Mouse (Mus musculus): ENCODE measurements around the gene Fbxo9.
A peak's percentile ranks its signal among the peaks of the same experiment; 100 is the strongest.
"Not testable (repeated sequence)": the region's sequence is repeated elsewhere in the genome, so short reads cannot be mapped to it uniquely, and the experiment has no call there.

Fbxo9 gene

DNA sequence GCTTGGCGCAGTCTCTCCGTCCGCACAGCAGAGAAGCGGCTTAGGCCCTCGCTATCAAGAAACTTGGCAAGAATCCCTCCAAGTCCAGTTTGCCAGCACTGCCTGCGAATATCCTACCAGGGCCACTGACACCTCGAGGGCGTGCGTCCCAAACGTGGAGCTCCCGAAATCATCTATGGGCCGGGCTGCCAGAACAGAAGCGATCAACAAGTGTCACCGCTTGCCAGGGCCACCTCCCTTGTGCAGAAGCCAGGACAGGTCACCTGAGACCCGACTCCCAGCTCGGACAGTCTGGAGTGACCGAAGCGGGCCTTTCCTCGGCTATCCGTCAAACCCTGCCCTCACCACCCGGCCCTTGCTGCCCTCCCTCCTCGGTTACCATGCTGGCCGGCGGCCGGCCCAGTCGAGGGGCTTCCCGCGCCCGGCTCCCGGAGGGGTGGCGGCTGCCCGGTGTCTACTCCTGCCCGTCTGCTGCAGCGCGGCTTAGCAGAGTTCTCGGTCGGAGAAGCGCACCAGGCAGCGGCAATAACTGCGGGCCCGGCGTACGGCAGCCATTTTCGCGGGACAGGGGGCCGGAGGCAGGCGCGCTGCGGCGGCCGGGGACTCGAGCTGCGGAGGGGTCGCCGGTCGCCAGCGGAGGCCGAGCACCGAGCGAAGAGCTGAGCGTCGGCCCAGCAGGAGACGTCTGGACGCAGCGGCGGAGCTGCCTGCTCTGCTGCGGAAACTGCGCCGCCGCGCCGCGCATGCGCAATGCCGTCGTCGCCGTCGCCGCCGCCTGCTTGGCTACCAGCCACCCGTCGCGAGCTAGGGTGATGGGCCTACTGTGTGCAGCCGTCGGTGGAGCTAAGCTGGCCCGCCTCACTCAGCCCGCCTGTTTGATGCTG lies 711 bp downstream of the Fbxo9 start:
- peak; percentile 92 for DNase-seq

DNA sequence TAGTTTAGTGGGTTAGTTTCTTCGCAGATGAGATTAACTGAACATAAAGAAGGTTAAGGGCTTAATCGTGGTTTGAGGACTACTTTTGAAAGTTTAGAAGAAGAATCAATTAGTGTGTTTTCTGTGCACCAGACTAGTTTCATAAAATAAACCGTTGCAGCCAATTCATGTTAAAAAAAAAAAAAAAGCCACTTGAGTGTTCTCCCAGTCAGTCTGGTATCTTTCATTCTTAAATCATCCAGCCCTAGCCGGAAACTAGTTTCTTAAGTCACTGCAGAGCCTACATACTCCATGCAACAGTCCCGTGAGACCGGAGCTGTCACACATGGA lies 1.3 kb downstream of the Fbxo9 start:
- no peak for DNase-seq

GRCm38 (mm10) chr9:78106821-78107220 lies 2.0 kb downstream of the Fbxo9 start:
- peak; percentile 78 for DNase-seq

GRCm38 (mm10) chr9:78105501-78105932 lies 3.3 kb downstream of the Fbxo9 start:
- peak; percentile 80 for DNase-seq

- DNase-seq: peak; percentile 60
These were observed 3.9 kb downstream of the Fbxo9 start for GRCm38 (mm10) chr9:78104973-78105372.

GRCm38 (mm10) chr9:78103965-78104560 lies 4.8 kb downstream of the Fbxo9 start:
- DNase-seq: no peak

GRCm38 (mm10) chr9:78101431-78101830 lies 7.4 kb downstream of the Fbxo9 start:
- no peak for DNase-seq

GRCm38 (mm10) chr9:78100956-78101355 lies 7.9 kb downstream of the Fbxo9 start:
- no peak for DNase-seq

- peak; percentile 33 for DNase-seq
These were observed 12.5 kb downstream of the Fbxo9 start for GRCm38 (mm10) chr9:78096376-78096775.

DNA sequence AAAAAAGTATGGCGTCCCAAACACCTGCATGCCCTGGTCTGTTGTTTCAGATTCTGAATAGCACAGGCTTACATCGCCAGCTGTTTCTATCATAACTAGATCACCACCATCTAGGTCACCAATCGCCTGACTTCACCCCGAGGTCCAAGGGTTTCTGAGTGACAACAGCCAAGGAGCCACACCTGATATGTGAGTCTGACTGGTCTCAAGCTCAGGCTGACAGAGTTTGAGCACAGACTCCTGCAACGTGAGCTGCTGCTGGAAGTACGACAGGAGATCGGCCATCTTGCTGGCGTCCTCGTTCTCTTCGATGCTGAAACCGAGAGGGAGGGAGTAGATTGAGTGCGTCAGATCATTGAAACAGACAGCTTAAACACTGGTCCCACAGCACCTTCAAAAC lies 13.2 kb downstream of the Fbxo9 start:
- no peak for DNase-seq

DNA sequence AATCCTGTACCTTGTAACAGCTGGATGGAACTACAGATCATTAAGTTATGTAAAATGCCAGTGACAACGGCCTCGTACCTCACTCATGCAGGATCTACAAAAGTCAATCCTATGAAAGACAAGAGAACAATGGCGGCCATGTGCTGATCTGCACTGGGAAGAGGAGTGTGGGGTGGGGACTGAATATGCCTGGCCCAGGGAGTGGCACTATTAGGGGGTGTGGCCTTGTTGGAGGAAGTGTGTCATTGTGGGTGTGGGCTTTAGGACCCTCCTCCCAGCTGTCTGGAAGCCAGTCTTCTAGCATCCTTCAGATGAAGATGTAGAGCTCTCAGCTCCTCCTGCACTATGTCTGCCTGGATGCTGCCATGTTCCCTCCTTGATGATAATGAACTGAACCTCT lies 18.3 kb downstream of the Fbxo9 start:
- DNase-seq: no peak

- no peak for DNase-seq
These were observed 19.0 kb downstream of the Fbxo9 start for GRCm38 (mm10) chr9:78089906-78090305.

GRCm38 (mm10) chr9:78088971-78089370 lies 19.9 kb downstream of the Fbxo9 start:
- DNase-seq: no peak

DNA sequence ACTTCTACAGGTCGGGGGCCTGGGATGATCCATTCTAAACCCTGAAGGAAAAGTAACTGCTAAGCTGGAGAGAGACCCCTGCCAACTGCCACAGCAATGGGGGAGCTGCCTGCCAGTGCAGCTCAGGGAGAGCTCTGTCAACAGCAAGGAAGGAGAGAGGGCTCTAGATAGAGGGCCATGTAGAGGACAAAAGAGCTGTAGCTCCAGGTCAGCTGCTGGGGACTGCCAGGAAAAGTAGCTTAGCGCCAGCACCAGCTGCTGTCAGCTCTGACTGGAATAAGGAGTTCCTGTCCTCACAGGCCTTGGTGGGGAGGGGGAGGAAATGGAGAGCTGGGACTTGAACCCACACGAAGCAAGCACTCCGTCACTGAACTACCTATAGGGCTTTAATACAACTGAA lies 20.3 kb downstream of the Fbxo9 start:
- no peak for DNase-seq

GRCm38 (mm10) chr9:78087751-78088150 lies 21.1 kb downstream of the Fbxo9 start:
- no peak for DNase-seq

GRCm38 (mm10) chr9:78085722-78086287 lies 23.1 kb downstream of the Fbxo9 start:
- DNase-seq: no peak

GRCm38 (mm10) chr9:78084341-78084740 lies 24.5 kb downstream of the Fbxo9 start:
- DNase-seq: no peak

DNA sequence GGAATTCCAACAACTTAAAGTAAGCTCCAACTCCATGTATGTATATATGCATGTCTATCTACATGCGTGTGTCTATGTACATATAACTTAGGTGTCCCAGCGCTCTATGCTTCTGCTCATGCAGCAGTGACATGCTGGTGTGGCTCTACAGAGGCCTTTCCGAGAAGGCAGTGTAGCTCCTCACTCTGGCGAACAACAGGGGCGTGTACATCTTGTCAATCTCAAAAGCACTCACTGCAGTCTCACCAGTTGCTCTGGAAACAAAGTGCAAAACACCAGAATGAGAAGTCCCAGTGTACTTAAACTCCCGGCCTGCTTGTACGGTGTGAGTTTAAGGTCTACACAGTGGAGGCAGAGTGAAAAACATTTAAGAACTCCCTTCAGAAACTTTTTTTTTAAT lies 27.0 kb downstream of the Fbxo9 start:
- DNase-seq: no peak

DNA sequence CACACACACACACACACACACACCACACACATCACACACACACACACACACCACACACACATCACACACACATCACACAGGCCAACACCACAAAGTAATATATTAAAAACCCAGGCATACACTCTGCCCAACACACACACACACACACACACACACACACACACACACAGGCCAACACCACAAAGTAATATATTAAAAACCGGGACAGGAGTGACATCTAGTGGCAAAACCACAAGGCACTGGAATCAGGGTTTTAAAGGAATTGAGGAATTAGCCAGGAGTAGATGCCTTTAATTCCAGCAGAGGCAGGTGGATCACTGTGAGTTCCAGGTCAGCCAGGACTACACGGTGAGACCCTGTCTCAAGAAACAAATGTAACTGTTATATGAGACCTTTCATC lies 30.6 kb downstream of the Fbxo9 start:
- no peak for DNase-seq

DNA sequence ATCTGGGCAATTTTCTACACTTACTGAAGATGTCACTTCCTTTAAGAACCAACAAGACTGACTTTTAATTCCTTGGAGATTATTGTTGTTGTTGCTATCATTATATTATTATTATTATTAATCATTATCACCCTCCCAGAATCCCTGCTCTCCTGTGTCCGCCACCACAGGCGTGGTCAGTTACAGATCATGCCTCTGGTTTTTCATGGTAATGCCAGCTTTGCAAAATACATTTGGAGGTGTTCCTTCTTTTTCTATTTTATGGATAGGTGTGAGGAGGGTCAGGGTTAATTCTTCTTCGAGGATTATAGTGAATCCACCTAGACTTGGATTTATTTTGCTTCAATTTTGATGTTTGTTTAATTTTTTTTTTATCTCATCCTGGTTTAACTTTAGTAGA lies 33.6 kb downstream of the Fbxo9 start:
- DNase-seq: no peak

DNA sequence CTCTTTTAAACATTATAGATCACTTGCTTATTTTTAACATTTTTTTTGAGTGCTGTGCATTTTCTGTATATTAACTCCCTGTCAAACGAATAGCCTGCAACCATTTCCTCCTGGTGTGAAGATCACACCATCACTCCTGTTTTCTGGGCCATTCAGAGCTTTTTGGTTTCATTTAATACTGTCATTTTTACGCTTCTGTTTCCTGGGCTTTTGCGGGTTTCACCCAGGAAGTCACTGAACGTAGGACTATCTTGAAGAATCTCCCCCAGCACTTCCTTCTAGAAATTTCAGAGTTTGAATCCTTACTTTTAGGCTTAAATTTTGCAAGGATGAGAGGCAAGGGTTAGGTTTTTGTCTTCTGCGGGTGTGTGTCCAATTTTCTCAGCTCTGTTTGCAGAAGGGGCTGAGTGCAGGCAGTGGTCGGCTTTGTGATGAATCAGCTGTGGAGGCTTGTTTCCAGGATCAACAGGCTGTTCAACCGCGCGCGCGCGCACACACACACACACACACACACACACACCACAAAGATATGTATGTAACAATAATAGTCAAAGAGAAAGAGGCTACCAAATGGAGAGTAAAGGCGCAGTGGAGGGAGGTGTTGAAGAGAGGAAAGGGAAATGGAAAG lies 35.0 kb downstream of the Fbxo9 start:
- no peak for DNase-seq

GRCm38 (mm10) chr9:78073291-78073690 lies 35.6 kb downstream of the Fbxo9 start:
- DNase-seq: not testable (repeated sequence)

DNA sequence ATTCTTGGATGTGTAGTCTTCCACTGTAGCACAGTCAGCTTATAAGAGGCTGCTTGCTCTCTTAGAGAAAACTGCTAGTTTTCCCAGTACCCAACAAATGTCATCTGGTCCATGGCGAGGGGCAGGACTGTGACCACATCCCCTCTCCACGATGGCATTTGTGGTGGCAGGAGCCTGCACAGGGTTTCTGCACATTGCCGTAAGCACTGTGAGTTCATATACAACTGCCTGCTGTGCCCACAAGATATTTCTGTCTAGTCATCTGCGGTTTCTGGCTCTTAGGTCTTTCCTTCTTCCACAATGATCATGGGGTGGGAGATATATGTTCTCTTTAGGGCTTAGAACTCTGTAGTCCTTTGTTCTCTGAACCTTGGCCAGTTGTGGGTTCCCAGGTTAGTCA lies 37.2 kb downstream of the Fbxo9 start:
- DNase-seq: no peak

- DNase-seq: no peak
These were observed 38.4 kb downstream of the Fbxo9 start for GRCm38 (mm10) chr9:78070496-78070895.
